Mouse (Mus musculus) fibroblast of lung, adult 2 months (primary cell): Measurements from ENCODE around the gene Arhgef9.

Experiments used
- DNase-seq: peaks from one replicate; pipeline ENCODE4 v3.0.0-alpha.2; 2011; ENCODE audit warnings: low read depth

Gene Arhgef9

GRCm38 (mm10) chrX:95196104-95196919 lies at the start of gene Arhgef9:
Gene Arhgef9 (minus strand): TSS chrX:95196856.
- DNase-seq, result no peak

DNA sequence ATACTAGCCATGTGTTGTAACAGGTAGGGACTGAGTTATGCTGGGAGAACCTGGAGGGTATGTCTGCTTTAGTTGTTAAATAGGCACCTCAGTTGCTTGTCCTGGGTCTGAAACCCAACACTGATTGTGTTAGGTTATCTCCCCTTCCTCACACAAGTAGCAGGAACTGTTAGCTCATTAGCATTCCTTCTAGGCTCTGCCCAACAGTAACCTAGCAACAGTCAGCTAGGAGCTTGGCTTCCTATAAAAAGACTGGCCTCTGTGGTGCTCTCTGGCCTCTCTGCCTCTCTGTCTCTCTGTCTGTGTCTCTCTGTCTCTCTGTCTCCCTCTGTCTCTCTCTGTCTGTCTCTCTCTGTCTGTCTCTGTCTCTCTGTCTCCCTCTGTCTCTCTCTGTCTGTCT lies 42.2 kb upstream of the Arhgef9 start:
- no peak for DNase-seq

- DNase-seq, result no peak
These were observed 1.1 kb downstream of the Arhgef9 start for GRCm38 (mm10) chrX:95195363-95196103.

DNA sequence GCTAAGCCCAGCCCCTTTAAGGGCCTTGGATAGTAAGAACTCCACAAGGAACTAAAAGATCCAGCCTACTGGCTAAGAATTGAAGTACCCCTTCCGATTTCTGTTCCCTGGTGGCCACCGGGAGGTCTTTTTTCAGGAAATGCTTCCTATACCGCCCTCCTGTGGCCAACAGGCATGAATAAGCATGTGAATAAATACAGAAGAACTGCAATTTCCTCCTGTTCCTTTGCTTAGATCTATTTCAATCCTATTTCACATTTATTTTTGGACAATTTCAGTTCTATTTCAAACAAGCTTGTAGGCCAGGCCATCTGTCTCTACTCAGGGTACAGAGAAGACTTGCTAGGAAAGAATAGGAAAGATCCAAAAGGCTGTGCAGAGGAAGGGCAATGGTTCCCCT lies 20.7 kb downstream of the Arhgef9 start:
- no peak for DNase-seq

GRCm38 (mm10) chrX:95166317-95166716 lies 30.3 kb downstream of the Arhgef9 start:
- DNase-seq, result peak; percentile 84

GRCm38 (mm10) chrX:95165671-95166127 lies 31.0 kb downstream of the Arhgef9 start:
- DNase-seq, result no peak

DNA sequence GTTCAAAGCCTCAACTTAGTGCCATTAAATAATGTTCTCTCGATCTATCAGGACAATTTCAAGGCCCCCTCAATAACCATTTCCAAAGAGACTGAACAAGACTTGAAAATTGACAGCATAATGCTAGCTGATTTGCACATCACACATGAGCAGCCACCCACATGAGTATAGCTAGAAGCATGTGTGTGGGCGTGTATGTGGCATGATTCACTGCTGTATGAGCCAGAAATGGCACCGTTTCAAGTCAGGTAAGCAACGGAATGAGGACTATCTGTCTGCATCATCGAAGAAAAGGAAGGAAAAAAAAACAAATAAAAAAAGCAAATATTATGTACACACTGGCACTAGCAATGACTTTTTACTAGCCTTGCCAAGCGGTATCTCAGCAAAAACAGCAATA lies 32.5 kb downstream of the Arhgef9 start:
- no peak for DNase-seq

DNA sequence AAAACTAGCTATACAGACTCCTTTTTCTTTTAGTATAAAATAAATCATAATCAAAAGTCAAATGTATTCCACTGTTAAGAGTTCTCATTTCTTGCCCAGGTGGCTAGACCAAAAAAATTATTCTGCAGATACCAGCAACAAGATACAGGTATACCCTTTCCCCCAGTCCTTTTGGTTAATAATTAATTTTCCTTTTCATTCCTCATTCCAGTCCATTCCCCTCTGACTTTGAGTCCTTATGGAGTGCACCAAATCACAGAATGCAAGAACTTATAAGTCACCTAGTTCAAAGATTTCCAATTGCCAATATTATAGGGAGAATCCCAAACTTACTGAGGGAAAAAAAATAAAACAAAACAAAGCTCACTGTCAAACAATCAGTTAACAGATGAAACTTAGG lies 33.2 kb downstream of the Arhgef9 start:
- DNase-seq, result no peak

- DNase-seq, result no peak
These were observed 39.7 kb downstream of the Arhgef9 start for GRCm38 (mm10) chrX:95156833-95157386.

GRCm38 (mm10) chrX:95138636-95139035 lies 58.0 kb downstream of the Arhgef9 start:
- DNase-seq, result no peak

- DNase-seq, result no peak
These were observed 63.2 kb downstream of the Arhgef9 start for GRCm38 (mm10) chrX:95133502-95133901.

- no peak for DNase-seq
These were observed 63.7 kb downstream of the Arhgef9 start for GRCm38 (mm10) chrX:95132996-95133395.

DNA sequence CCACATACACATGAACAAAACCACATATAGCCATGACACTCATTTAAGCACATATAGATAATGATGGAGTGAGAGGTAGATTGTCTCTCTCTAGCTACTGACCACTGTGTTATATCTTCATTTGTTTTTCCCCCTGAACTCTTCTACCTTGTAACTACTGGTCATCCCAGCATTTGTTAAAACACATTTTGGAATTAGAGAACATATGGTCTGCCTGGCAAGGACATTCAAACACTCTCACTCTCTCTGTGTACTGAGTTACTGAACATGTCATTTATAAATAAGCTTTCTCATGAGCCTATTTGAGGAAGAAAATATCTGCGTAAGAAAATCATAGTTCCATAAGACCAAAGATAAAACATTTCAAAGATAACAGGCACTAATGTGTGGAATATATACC lies 64.9 kb downstream of the Arhgef9 start:
- no peak for DNase-seq

- DNase-seq, result no peak
These were observed 73.2 kb downstream of the Arhgef9 start for GRCm38 (mm10) chrX:95123462-95123861.

DNA sequence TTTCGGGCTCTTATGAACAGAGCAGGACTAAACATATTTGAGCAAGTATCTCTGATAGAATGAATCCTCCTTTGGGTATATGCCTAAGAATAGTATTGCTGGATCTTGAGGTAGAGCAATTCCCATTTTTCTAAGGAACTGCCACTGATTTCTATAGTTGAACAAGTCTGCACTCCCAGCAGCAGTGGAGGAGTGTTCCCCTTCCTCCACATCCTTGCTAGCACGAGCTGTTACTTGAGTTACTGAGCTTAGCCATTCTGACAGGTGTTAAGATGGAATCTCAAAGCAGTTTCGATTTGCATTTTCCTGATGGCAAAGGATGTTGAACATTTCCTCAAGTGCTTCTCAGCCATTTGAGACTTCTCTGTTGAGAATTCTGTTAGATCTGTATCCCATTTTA lies 92.3 kb downstream of the Arhgef9 start:
- no peak for DNase-seq

- no peak for DNase-seq
These were observed 109.0 kb downstream of the Arhgef9 start for GRCm38 (mm10) chrX:95087674-95088073.

- DNase-seq, result no peak
These were observed 119.5 kb downstream of the Arhgef9 start for GRCm38 (mm10) chrX:95077013-95077699.

GRCm38 (mm10) chrX:95027907-95028306 lies 168.7 kb downstream of the Arhgef9 start:
- no peak for DNase-seq

DNA sequence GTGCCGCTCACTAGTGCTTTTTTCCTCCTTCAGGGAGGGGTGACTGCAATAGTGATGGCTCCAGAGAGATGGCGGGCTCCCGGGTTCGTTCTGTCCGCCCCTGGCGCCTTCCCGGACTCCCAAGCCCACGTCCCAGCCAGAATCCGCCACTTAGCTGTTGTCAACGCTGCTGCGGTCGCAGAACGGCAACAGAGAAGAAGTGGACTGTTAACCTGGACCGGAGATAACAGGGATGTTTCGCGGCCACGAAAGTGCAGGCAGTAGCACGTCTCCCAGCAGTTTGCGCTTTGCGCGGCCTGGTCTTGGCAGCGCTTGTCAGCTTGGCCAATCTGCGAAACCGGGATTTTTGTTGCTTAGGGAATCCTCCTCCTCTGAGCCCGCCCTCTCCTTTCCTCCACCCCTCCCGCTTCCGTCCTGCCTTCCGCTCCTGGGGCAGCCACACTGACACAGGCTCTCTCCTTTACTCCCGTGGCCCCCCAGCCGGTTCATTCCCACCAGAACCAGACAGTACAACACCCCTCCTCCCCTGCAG lies 170.2 kb downstream of the Arhgef9 start, which contains the start of gene Spin4:
Gene Spin4, minus strand, starts transcription at position 322 of the 532 bp plus-strand sequence.
- DNase-seq, result peak; percentile 61

GRCm38 (mm10) chrX:95025779-95026360 lies 170.8 kb downstream of the Arhgef9 start:
- no peak for DNase-seq

DNA sequence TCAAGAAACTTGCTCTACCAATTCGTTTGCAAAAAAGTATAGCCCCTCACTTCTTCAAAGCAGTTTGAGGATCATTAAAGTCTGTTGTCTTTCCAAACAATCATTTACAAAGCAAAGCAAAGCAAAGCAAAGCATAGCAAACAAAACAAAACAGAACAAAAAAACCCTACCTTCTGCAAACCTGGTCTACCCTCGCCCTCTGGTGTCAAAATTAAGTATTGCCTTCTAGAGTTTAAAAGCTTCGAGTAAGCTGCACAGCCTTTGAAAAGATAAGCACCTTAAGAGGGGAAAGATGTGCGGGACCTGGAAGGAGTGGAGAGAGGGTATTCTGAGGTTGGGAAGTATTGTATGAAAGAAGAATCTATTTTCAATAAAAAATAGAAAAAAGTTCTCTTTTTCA lies 184.6 kb downstream of the Arhgef9 start:
- DNase-seq, result no peak
